Mouse (Mus musculus): Measurements from ENCODE around the gene Alox8. TPM values are rescaled to one million over a fixed set of nuclear protein-coding genes. Genes with fewer than 3 reads are reported as not detected.
A peak's percentile ranks its signal among the peaks of the same experiment; 100 is the strongest.

Gene Alox8
- polyA plus RNA-seq, 1 experiment from 2014 or later, result 0.15 TPM

GRCm38 (mm10) chr11:69211431-69211830 is 13.8 kb upstream of the Alox8 start:
- DNase-seq (ENCODE audit: low spot score), result no peak
- Histone ChIP-seq H3K27ac (no peak overlapping the region), H3K9me3 (replicated peaks) (no peaks in the 10 kb centered on the region), H3K4me3 (no peak overlapping the region), H3K27me3 (ENCODE audit: low read depth, poor library complexity, severe bottlenecking) (no peaks in the 10 kb centered on the region; the same call in 1 of the 2 replicates), H3K4me1 (no peaks in the 10 kb centered on the region), H3K36me3 (no peaks in the 10 kb centered on the region)
- 30% methylated on average over 2 of the region's 2 CpGs for WGBS

- Histone ChIP-seq H3K9me3 (replicated peaks) (no peaks in the 10 kb centered on the region), H3K4me1 (peaks cover 3% of the 10 kb centered on the region), H3K36me3 (no peaks in the 10 kb centered on the region), H3K27ac (no peak overlapping the region), H3K27me3 (ENCODE audit: low read depth, poor library complexity, severe bottlenecking) (peaks cover 27% of the 10 kb centered on the region), H3K4me3 (no peak overlapping the region)
- 85% methylated on average over 13 of the region's 13 CpGs for WGBS
- no peak for DNase-seq (ENCODE audit: low spot score)
Observed at GRCm38 (mm10) chr11:69202469-69203230, 5.0 kb upstream of the Alox8 start.

GRCm38 (mm10) chr11:69200231-69200630 is 2.6 kb upstream of the Alox8 start:
- no peaks in the 10 kb centered on the region for H3K36me3 ChIP-seq
- peaks cover 13% of the 10 kb centered on the region for H3K4me1 ChIP-seq
- WGBS, result 48% methylated on average over 6 of the region's 6 CpGs
- H3K9me3 ChIP-seq (replicated peaks), result no peaks in the 10 kb centered on the region
- no peak overlapping the region for H3K27ac ChIP-seq
- no peak overlapping the region for H3K4me3 ChIP-seq
- peaks cover 51% of the 10 kb centered on the region for H3K27me3 ChIP-seq (ENCODE audit: low read depth, poor library complexity, severe bottlenecking)
- no peak for DNase-seq (ENCODE audit: low spot score)

GRCm38 (mm10) chr11:69199251-69199650 is 1.6 kb upstream of the Alox8 start:
- no peaks in the 10 kb centered on the region for H3K9me3 ChIP-seq (replicated peaks)
- H3K36me3 ChIP-seq, result no peaks in the 10 kb centered on the region
- 83% methylated on average over 1 of the region's 1 CpGs for WGBS
- no peak for DNase-seq (ENCODE audit: low spot score)
- no peak overlapping the region for H3K4me3 ChIP-seq
- peaks cover 13% of the 10 kb centered on the region for H3K4me1 ChIP-seq
- no peak overlapping the region for H3K27ac ChIP-seq
- peaks cover 59% of the 10 kb centered on the region for H3K27me3 ChIP-seq (ENCODE audit: low read depth, poor library complexity, severe bottlenecking)

GRCm38 (mm10) chr11:69197194-69197593 is 449 bp downstream of the Alox8 start:
- H3K27ac ChIP-seq, result no peak overlapping the region
- 2% methylated on average over 14 of the region's 14 CpGs for WGBS

GRCm38 (mm10) chr11:69196766-69197165 is 877 bp downstream of the Alox8 start:
- Histone ChIP-seq H3K27ac (no peak overlapping the region), H3K36me3 (no peaks in the 10 kb centered on the region), H3K4me3 (peak overlapping the region; percentile 29; the same call in 1 of the 2 replicates), H3K27me3 (ENCODE audit: low read depth, poor library complexity, severe bottlenecking) (peaks cover 66% of the 10 kb centered on the region), H3K4me1 (peaks cover 13% of the 10 kb centered on the region), H3K9me3 (replicated peaks) (no peaks in the 10 kb centered on the region)
- no peak for DNase-seq (ENCODE audit: low spot score)
- WGBS, result 13% methylated on average over 5 of the region's 5 CpGs

More at GRCm38 (mm10) chr11:69197194-69197593, 449 bp downstream of the Alox8 start:
- no peak for DNase-seq (ENCODE audit: low spot score)
- Histone ChIP-seq H3K9me3 (replicated peaks) (no peaks in the 10 kb centered on the region), H3K4me3 (peak overlapping the region; percentile 29), H3K4me1 (peaks cover 13% of the 10 kb centered on the region), H3K27me3 (ENCODE audit: low read depth, poor library complexity, severe bottlenecking) (peaks cover 66% of the 10 kb centered on the region), H3K36me3 (no peaks in the 10 kb centered on the region)

- 8% methylated on average over 1 of the region's 1 CpGs for WGBS
Observed at GRCm38 (mm10) chr11:69192840-69193239, 4.8 kb downstream of the Alox8 start.

GRCm38 (mm10) chr11:69185936-69186335 is 11.7 kb downstream of the Alox8 start:
- no peak overlapping the region for H3K4me3 ChIP-seq
- DNase-seq (ENCODE audit: low spot score), result no peak
- 86% methylated on average over 6 of the region's 6 CpGs for WGBS
- H3K27ac ChIP-seq, result no peak overlapping the region
- H3K36me3 ChIP-seq, result no peaks in the 10 kb centered on the region
- no peaks in the 10 kb centered on the region for H3K9me3 ChIP-seq (replicated peaks)
- H3K27me3 ChIP-seq (ENCODE audit: low read depth, poor library complexity, severe bottlenecking), result no peaks in the 10 kb centered on the region
- H3K4me1 ChIP-seq, result peaks cover 5% of the 10 kb centered on the region; the same call in 1 of the 2 replicates

More at GRCm38 (mm10) chr11:69192840-69193239, 4.8 kb downstream of the Alox8 start:
- Histone ChIP-seq H3K36me3 (no peaks in the 10 kb centered on the region), H3K27ac (no peak overlapping the region), H3K4me3 (no peak overlapping the region), H3K9me3 (replicated peaks) (no peaks in the 10 kb centered on the region), H3K4me1 (peaks cover 11% of the 10 kb centered on the region), H3K27me3 (ENCODE audit: low read depth, poor library complexity, severe bottlenecking) (peaks cover 41% of the 10 kb centered on the region)
- DNase-seq (ENCODE audit: low spot score), result peak; percentile 41

- Histone ChIP-seq H3K4me1 (peaks cover 5% of the 10 kb centered on the region; the same call in 1 of the 2 replicates), H3K27ac (no peak overlapping the region), H3K36me3 (no peaks in the 10 kb centered on the region), H3K27me3 (ENCODE audit: low read depth, poor library complexity, severe bottlenecking) (no peaks in the 10 kb centered on the region), H3K4me3 (no peak overlapping the region), H3K9me3 (replicated peaks) (no peaks in the 10 kb centered on the region)
- no peak for DNase-seq (ENCODE audit: low spot score)
- 95% methylated on average over 5 of the region's 5 CpGs for whole genome bisulfite sequencing
Observed at GRCm38 (mm10) chr11:69185031-69185430, 12.6 kb downstream of the Alox8 start.

GRCm38 (mm10) chr11:69180120-69180519 is 17.5 kb downstream of the Alox8 start:
- 82% methylated on average over 4 of the region's 4 CpGs for WGBS
- no peaks in the 10 kb centered on the region for H3K9me3 ChIP-seq (replicated peaks)
- no peak overlapping the region for H3K4me3 ChIP-seq
- H3K36me3 ChIP-seq, result no peaks in the 10 kb centered on the region
- no peak overlapping the region for H3K27ac ChIP-seq
- H3K27me3 ChIP-seq (ENCODE audit: low read depth, poor library complexity, severe bottlenecking), result no peaks in the 10 kb centered on the region
- DNase-seq (ENCODE audit: low spot score), result no peak
- peaks cover 9% of the 10 kb centered on the region for H3K4me1 ChIP-seq

GRCm38 (mm10) chr11:69179512-69179911 is 18.1 kb downstream of the Alox8 start:
- Histone ChIP-seq H3K9me3 (replicated peaks) (no peaks in the 10 kb centered on the region), H3K27me3 (ENCODE audit: low read depth, poor library complexity, severe bottlenecking) (no peaks in the 10 kb centered on the region), H3K4me1 (peaks cover 9% of the 10 kb centered on the region), H3K4me3 (no peak overlapping the region), H3K27ac (no peak overlapping the region), H3K36me3 (no peaks in the 10 kb centered on the region)
- no peak for DNase-seq (ENCODE audit: low spot score)
- 73% methylated on average over 3 of the region's 3 CpGs for WGBS

GRCm38 (mm10) chr11:69178525-69178924 is 19.1 kb downstream of the Alox8 start:
- no peaks in the 10 kb centered on the region for H3K27me3 ChIP-seq (ENCODE audit: low read depth, poor library complexity, severe bottlenecking)
- DNase-seq (ENCODE audit: low spot score), result no peak
- H3K4me3 ChIP-seq, result no peak overlapping the region
- peaks cover 9% of the 10 kb centered on the region for H3K4me1 ChIP-seq
- no peak overlapping the region for H3K27ac ChIP-seq
- WGBS, result 80% methylated on average over 3 of the region's 3 CpGs
- H3K9me3 ChIP-seq (replicated peaks), result no peaks in the 10 kb centered on the region
- no peaks in the 10 kb centered on the region for H3K36me3 ChIP-seq

- H3K4me3 ChIP-seq, result no peak overlapping the region
- 86% methylated on average over 7 of the region's 7 CpGs for WGBS
- H3K4me1 ChIP-seq, result peaks cover 4% of the 10 kb centered on the region; the same call in 1 of the 2 replicates
- H3K36me3 ChIP-seq, result no peaks in the 10 kb centered on the region
- H3K27me3 ChIP-seq (ENCODE audit: low read depth, poor library complexity, severe bottlenecking), result no peaks in the 10 kb centered on the region
- H3K27ac ChIP-seq, result no peak overlapping the region
- no peaks in the 10 kb centered on the region for H3K9me3 ChIP-seq (replicated peaks)
- no peak for DNase-seq (ENCODE audit: low spot score)
Observed at GRCm38 (mm10) chr11:69174722-69175121, 22.9 kb downstream of the Alox8 start.
